Mouse (Mus musculus) ovary, adult 10 weeks (tissue): ENCODE results near the gene 4933415A04Rik. TPM values are rescaled to one million over a fixed set of nuclear protein-coding genes. Genes with fewer than 3 reads are reported as not detected.

ENCODE experiments used
- polyA plus RNA-seq: library from polyadenylated mRNA; stranded (reverse); fragments of 350-450 nt; fragmentation: Illumina TruSeq; extraction: RNeasy Lipid Tissue Mini Kit (QIAGEN cat#74804); gene quantifications from one replicate; pipeline ENCODE4 v1.2.3, GENCODE M21; 2014

The 4933415A04Rik gene
- 0.83 TPM for polyA plus RNA-seq

DNA sequence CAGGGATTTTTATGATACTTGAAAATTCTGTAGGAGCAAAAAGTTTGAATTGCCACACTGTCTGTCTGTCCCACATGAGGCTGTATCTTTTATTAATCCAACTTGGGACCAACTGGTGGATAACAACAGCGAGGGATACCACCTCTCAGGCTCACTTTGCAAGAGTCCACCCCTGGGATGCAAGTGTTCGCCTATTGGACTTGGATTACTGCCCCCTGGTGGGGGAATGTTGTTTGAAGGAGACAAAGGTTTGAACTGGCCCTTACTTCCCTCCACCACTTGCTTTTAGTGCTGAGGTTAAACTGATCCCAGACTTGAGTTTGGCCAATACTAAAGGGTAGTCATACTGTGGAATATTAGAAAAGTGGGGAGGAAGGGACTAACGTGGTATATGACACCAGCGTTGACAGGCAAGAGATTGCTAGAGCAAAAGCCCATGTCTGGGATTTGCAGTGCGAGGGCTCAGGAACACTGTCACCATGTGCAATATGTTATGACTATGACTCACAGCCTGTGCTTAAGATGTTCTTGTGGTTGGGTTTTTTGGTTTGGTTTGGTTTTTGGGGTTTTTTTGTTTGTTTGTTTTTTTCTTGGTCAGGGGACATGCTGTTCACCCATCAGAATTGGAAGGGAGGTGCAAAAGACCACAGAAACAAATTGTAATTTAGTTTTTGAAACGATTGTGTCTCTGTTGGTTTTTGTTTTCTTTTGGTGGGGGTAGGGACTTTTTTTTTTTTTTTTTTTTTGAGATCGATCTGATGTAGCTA is at the start of gene 4933415A04Rik:
Gene 4933415A04Rik, plus strand, starts transcription at position 717 of the 767 bp plus-strand sequence.

GRCm38 (mm10) chr11:43601440-43601839 is 14.6 kb downstream of the 4933415A04Rik start, which contains the start of gene Fabp6:
Gene Fabp6 (minus strand): TSS chr11:43601540.

Other genes with a start within 250 kb of the 4933415A04Rik start
- 36.0 TPM for gene Pttg1, start 160.8 kb upstream of the 4933415A04Rik start, polyA plus RNA-seq
- 124 TPM for gene Slu7, start 153.3 kb upstream of the 4933415A04Rik start, polyA plus RNA-seq
- 1.1 TPM for gene C1qtnf2, start 112.8 kb upstream of the 4933415A04Rik start, polyA plus RNA-seq
- gene Ccnjl, start 58.3 kb upstream of the 4933415A04Rik start, polyA plus RNA-seq = 6.9 TPM
- gene Fabp6, start 14.5 kb downstream of the 4933415A04Rik start, polyA plus RNA-seq = not detected
- gene Pwwp2a, start 95.0 kb downstream of the 4933415A04Rik start, polyA plus RNA-seq = 59.1 TPM
- gene Ttc1, start 161.0 kb downstream of the 4933415A04Rik start, polyA plus RNA-seq = 71.3 TPM